Mouse (Mus musculus) frontal cortex, postnatal 36 days (tissue): ENCODE results near the gene Ccl17.
"Not testable (repeated sequence)": the region's sequence is repeated elsewhere in the genome, so short reads cannot be mapped to it uniquely, and the experiment has no call there.

ENCODE experiments used
- DNase-seq, 2 experiments: peaks; one replicate each; pipeline ENCODE4 v3.0.0; 2022; ENCODE audit warnings: low spot score in 2 of 2

Gene Ccl17

GRCm38 (mm10) chr8:94826210-94826609 is 16.0 kb downstream of the Ccl17 start:
- no peak for DNase-seq

DNA sequence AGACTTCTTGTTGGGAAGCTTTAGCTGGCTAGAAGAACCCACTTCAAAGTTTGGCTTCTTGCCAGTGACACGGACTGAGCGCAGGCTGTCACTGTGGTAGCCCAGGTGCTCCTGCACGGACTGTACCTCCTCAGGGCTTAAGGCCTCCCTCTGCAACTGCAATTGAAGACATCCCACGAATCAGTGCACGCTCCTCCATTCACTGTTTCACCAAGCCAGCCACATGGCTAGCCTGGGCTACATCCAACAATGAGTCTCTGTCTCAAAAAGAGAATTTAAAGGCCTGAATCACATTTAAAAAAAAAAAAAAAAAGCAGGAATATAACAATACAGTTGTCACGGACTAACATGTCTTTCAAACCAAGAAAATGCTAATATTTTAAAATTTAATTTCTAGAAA is 18.0 kb downstream of the Ccl17 start:
- no peak for DNase-seq

GRCm38 (mm10) chr8:94833901-94834405 is 23.7 kb downstream of the Ccl17 start:
- DNase-seq, result not testable (repeated sequence)

DNA sequence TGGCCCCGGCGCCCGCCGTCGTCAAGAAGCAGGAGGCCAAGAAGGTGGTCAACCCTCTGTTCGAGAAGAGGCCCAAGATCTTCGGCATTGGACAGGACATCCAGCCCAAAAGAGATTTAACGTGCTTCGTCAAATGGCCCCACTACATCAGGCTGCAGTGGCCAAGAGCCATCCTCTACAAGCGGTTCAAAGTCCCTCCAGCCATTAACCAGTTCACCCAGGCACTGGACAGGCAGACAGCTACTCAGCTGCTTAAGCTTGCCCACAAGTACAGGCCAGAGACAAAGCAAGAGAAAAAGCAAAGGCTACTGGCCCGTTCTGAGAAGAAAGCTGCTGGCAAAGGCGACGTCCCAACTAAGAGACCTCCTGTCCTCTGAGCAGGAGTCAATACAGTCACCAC is 25.5 kb downstream of the Ccl17 start:
- DNase-seq, result not testable (repeated sequence)

GRCm38 (mm10) chr8:94836456-94837240 is 26.4 kb downstream of the Ccl17 start:
- no peak for DNase-seq

GRCm38 (mm10) chr8:94837662-94838574 is 27.7 kb downstream of the Ccl17 start, which contains the start of the genes Coq9 and Ciapin1:
Coq9 (plus strand) TSS chr8:94838321.
Ciapin1 (minus strand) TSS chr8:94838358.
- DNase-seq, result peak; percentile 90 to 95

GRCm38 (mm10) chr8:94838600-94838999 is 28.3 kb downstream of the Ccl17 start:
- peak in 1 of 2 experiments; percentile 79 for DNase-seq

GRCm38 (mm10) chr8:94841183-94841582 is 30.9 kb downstream of the Ccl17 start:
- no peak for DNase-seq

- no peak for DNase-seq
These were observed 39.8 kb downstream of the Ccl17 start for GRCm38 (mm10) chr8:94850049-94850448.

GRCm38 (mm10) chr8:94854761-94855160 is 44.5 kb downstream of the Ccl17 start:
- not testable (repeated sequence) for DNase-seq

DNA sequence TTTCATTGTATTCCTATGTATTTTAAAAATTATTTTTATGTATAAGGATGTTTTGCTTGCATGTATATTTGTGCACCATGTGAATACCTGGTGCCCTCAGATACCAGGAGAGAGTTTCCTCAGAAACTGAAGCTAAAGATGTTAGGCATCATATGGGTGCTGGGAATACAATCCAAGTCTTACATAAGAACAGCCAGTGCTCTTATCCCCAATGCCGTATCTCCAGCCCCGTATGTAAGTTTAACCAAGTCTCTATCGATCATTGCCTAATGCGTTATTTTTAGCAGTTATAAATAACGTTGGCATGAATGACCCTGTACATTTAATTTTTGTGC is 46.7 kb downstream of the Ccl17 start:
- no peak for DNase-seq

DNA sequence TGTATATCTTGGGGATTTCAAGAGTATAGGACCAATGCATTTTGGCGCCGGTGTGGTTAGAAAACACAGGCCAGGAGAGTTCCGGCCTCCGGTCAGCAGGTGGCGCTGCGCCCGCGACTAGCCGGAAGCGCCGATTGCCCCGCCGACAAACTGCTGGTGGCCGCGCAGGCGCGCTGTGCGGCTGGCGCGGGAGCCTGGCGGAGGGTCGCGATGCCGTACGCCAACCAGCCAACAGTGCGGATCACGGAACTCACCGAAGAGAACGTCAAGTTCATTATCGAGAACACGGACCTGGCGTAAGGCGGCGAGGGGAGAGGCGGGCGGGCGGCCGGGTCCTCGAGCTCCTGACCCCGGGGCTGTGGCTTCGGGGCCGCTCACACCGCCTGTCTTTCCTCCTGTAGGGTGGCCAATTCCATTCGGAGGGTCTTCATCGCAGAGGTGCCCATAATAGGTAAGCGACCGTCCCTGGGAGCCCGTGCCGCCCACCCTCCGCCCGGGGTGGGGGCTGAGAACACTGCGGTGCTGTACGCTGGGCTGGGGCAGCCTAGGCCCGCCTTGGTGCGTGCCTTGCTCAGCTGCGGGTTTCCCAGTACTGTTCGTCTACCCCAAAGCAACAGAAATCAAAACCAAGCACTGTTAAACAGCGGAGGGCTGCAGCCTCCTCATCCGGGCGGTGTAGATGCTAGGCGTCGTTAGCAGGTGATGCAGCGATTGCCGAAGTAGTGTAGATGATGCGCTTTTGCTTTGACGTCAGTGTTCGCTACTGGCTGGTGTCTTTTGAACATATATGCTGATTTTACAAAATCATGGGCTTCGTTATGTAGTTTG is 47.3 kb downstream of the Ccl17 start, which contains the start of gene Polr2c:
Gene Polr2c, plus strand, starts transcription at position 105 of the 828 bp plus-strand sequence.
- DNase-seq, result peak; percentile 92 to 93

DNA sequence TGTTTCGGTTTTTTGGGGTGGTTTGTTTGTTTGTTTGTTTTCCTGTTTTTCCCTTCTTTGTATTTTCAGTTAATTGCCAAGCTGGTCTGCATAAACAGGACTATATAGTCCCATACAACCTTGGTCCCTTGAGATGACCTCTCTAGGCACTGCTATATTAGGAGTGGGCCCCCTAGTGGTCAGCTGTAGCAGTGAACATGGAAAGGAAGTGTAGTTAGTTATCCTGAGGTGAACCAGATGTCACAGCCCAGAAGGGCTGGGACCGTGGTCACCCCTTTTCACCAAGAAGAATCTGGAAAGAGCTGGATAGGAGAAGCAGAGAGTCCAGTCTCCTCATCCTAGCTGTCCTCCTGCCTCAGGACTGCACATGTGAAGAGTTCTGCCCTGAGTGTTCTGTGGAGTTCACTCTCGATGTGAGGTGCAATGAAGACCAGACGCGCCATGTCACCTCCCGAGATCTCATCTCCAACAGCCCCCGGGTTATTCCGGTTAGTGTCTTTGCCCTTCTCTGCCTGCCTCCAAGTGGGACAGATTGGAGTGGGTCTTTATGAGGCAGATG is 51.2 kb downstream of the Ccl17 start:
- DNase-seq, result peak in 1 of 2 experiments; percentile 47
